Mouse (Mus musculus) G1E (cell line): Measurements from ENCODE around the gene Skint3. TPM values are rescaled to one million over a fixed set of nuclear protein-coding genes. Genes with fewer than 3 reads are reported as not detected.
"Not testable (repeated sequence)": the region's sequence is repeated elsewhere in the genome, so short reads cannot be mapped to it uniquely, and the experiment has no call there.

Experiments
- ATAC-seq: 2 replicates; pipeline ENCODE4 v1.8.0; 2016; ENCODE audit warnings: mild to moderate bottlenecking; ENCODE audit not compliant: insufficient number of reproducible peaks, poor library complexity, low FRiP score, severe bottlenecking; ENCODE audit errors: extremely low read depth
- DNase-seq: peaks from one replicate; pipeline ENCODE4 v3.0.0; 2012; ENCODE audit warnings: low spot score
- H3K27me3 ChIP-seq: 2 replicates; pipeline ENCODE4 v1.6.1; 2012; ENCODE audit warnings: mild to moderate bottlenecking, low read length, inconsistent platforms; ENCODE audit not compliant: insufficient read depth
- H3K36me3 ChIP-seq: replicated peaks from 2 replicates; pipeline ENCODE3; 2012; ENCODE audit warnings: mild to moderate bottlenecking, inconsistent platforms
- H3K4me1 ChIP-seq: 2 replicates; pipeline ENCODE4 v1.6.1; 2012; ENCODE audit warnings: low read depth, low read length, inconsistent platforms, mixed read lengths; ENCODE audit not compliant: insufficient read depth
- H3K4me3 ChIP-seq: 2 replicates; pipeline ENCODE4 v1.5.1; 2012; ENCODE audit warnings: low read depth, mild to moderate bottlenecking, inconsistent platforms, low read length, moderate library complexity, mixed read lengths
- H3K9me3 ChIP-seq: replicated peaks from 2 replicates; pipeline ENCODE4 v1.6.1; 2012; ENCODE audit warnings: inconsistent platforms
- GATA1 ChIP-seq: IDR thresholded peaks from 2 replicates; pipeline ENCODE4 v1.6.1; 2012; ENCODE audit warnings: borderline replicate concordance, low read length, inconsistent platforms, mixed read lengths
- polyA plus RNA-seq: library from polyadenylated mRNA; stranded (reverse); fragments of >175 nt; gene quantifications from 2 replicates; pipeline ENCODE4 v1.2.3, GENCODE M21; 2012
- total RNA-seq, 2 experiments: library from RNA; stranded (forward) in 1 of 2; stranded (reverse) in 1 of 2; fragments of 200-1000 nt in 1 of 2; fragments of >200 nt in 1 of 2; fragmentation: Nextera tagmentation in 1 of 2; gene quantifications; 2 replicates each; pipeline ENCODE4 v1.2.3; 2014 to 2017

The Skint3 gene
- total and polyA plus RNA-seq, 3 experiments = not detected

DNA sequence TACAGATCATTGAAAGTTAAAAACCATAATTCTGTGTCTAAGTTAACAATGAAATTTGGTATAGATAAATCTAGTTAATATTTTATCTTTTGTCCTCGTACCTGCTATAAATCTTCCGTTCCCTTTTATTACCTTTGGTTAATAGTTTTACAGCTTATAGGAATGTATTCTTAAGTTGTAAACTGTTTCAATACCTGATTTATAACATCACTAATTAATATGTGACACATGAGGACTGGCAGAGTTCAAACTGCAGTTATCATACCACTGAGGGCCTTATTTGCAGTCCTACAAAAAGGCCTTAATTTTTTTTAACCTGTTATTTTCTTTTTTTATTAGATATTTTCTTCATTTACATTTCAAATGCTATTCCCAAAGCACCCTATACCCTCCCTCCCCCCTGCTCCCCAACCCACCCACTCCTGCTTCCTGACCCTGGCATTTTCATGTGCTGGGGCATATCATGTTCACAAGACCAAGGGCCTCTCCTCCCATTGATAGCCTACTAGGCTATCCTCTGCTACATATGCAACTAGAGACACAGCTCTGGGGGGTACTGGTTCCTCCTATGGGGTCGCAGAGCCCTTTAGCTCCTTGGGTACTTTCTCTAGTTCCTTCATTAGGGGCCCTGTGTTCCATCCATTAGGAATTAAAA is 70.9 kb downstream of the Skint3 start:
- H3K9me3 ChIP-seq = no peaks in the 10 kb centered on the region
- H3K4me3 ChIP-seq = no peak overlapping the region
- no peaks in the 10 kb centered on the region for H3K27me3 ChIP-seq
- H3K4me1 ChIP-seq = no peaks in the 10 kb centered on the region
- no peak for DNase-seq
- no peak for TF ChIP-seq GATA1
- no peak for ATAC-seq
- H3K36me3 ChIP-seq = no peaks in the 10 kb centered on the region

DNA sequence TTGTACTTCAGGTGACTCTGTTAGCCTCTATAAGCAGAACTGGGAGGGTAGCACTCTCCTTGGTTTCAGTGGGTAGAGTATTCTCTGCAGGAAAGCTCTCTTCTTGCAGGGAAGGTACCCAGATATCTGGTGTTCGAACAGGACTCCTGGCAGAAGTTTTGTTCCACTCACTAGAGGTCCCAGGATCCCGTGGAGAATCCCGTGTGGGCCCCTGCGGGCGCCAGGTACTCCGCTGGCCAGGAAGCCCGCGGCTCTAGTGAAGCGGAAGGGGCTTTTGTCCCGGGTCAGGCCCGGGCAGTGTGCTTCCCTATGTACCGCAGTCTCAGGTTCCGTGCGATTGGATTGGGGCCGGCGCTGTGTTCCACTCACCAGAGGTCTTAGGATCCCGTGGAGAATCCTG is 117.1 kb downstream of the Skint3 start:
- not testable (repeated sequence) for H3K27me3 ChIP-seq, ATAC-seq, H3K4me1 ChIP-seq, H3K9me3 ChIP-seq, H3K4me3 ChIP-seq, DNase-seq, H3K36me3 ChIP-seq

Other genes starting within 250 kb of the Skint3 start
- not detected in 2 replicates for gene Skint1, start 226.0 kb upstream of the Skint3 start, total RNA-seq (2014; fragmentation: Nextera tagmentation)
- gene Skint1, start 226.0 kb upstream of the Skint3 start, total RNA-seq (2017) = not detected in 2 replicates
- not detected in 2 replicates for gene Skint1, start 226.0 kb upstream of the Skint3 start, polyA plus RNA-seq
- not detected in 2 replicates for gene Skint4, start 160.2 kb upstream of the Skint3 start, total RNA-seq (2014; fragmentation: Nextera tagmentation)
- gene Skint4, start 160.2 kb upstream of the Skint3 start, total RNA-seq (2017) = not detected in 2 replicates
- not detected in 2 replicates for gene Skint4, start 160.2 kb upstream of the Skint3 start, polyA plus RNA-seq
- gene Skint9, start 201.7 kb downstream of the Skint3 start, total RNA-seq (2014; fragmentation: Nextera tagmentation) = not detected in 2 replicates
- gene Skint9, start 201.7 kb downstream of the Skint3 start, total RNA-seq (2017) = not detected in 2 replicates
- gene Skint9, start 201.7 kb downstream of the Skint3 start, polyA plus RNA-seq = not detected in 2 replicates